ENCODE assay signal across 14 mouse cellular contexts in the genomic region with DNA sequence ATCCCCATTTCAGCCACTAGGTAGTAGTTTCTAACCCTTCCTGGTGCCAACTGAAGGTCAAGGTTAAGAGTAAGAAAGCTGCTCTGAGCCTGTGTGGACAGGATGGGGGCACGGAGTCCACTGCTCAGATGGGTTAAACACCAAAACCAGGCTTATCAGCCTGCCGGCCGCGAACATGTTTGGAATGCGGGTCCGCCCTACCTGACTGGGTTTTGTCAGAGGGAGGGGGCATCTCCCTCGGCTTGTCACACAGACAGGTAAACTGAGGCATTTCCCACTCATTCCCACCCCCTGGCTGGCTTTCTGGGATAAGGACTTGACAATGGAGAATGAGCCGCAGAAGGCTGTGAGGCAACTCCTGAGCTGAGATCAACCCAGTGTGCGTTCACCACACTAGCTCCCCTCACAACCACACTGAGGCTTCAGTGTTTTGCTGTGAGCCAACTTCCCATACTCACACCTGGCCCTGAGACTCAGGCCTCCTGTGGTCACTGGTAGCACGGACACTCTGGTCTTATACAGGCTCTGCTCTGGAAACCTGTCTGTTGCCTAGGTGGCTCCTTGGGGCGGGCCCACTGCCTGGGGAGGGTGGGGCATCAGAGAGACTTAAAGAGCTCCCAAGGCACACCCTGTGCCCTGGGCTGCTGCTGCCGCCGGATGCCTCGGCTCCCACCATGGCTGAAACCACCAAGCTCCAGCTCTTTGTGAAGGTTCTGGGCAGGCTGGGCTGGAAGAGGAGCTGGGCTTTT. TPM values are rescaled to one million over a fixed set of nuclear protein-coding genes. Genes with fewer than 3 reads are reported as not detected.
DNase-seq lines count a peak whose midpoint lies in the region; ATAC-seq and TF ChIP-seq lines count a peak whose summit lies in the region.
"Had no signal": no experiment of that assay in that cellular context is flagged by ENCODE, and none has a peak within 500 bp of the region (broad histone marks: within the 10 kb centered on the region; RNA-seq: fewer than 3 reads in every experiment).

Gene Clic3 (plus strand): TSS at position 634 of the 749 bp plus-strand sequence.

- H3K4me2 ChIP-seq in liver, embryonic 12.5 days = no peak within 1 kb of the TSS
- H3K4me2 ChIP-seq in intestine, postnatal 0 days (replicated peaks; ENCODE audit: low read depth) = peak within 1 kb of the TSS; percentile 1

- DNase-seq in adrenal gland, postnatal 10 days = peak; percentile 16
- no peak for DNase-seq in adrenal gland, postnatal 25 days
- DNase-seq in liver = peak; percentile 21
- peak; percentile 89 for DNase-seq in lung, postnatal 36 days
- DNase-seq in embryo, embryonic 10 days (ENCODE audit: low spot score) = no peak
- no peak for DNase-seq in ovary, adult 18-20 months (ENCODE audit: low spot score)
- DNase-seq: kidney, postnatal 14 days; liver, postnatal 0 days had no signal

- no peak for ATAC-seq in liver, embryonic 12.5 days
- 0 out of 2 replicates have a peak, but pooled peaks have one; percentile 7 for ATAC-seq in intestine, postnatal 0 days
- ATAC-seq: liver, postnatal 0 days had no signal

- H3K27ac ChIP-seq in liver, embryonic 12.5 days = no peak within 1 kb of the TSS
- no peak within 1 kb of the TSS for H3K27ac ChIP-seq in intestine, postnatal 0 days (ENCODE audit: low read depth, low read length)
- H3K27ac ChIP-seq: heart, embryonic 10.5 days; left cerebral cortex, adult 2 months had no signal

- no peaks in the 10 kb centered on the region for H3K27me3 ChIP-seq in liver, embryonic 12.5 days (replicated peaks)
- no peaks in the 10 kb centered on the region for H3K27me3 ChIP-seq in intestine, postnatal 0 days (replicated peaks; ENCODE audit: control insufficient read depth, insufficient read depth, low read length)

- TF ChIP-seq CTCF in intestine, postnatal 0 days (IDR thresholded peaks at IDR 0.05; ENCODE audit: low read depth) = no peak

- peaks cover 36% of the 10 kb centered on the region for H3K4me1 ChIP-seq in liver, embryonic 12.5 days
- H3K4me1 ChIP-seq in intestine, postnatal 0 days (replicated peaks; ENCODE audit: control insufficient read depth, insufficient read depth, low read length) = peaks cover 3% of the 10 kb centered on the region

- no peak within 1 kb of the TSS for H3K4me3 ChIP-seq in liver, embryonic 12.5 days
- H3K4me3 ChIP-seq in intestine, postnatal 0 days (ENCODE audit: low read depth, low read length) = no peak within 1 kb of the TSS
- H3K4me3 ChIP-seq: heart, embryonic 10.5 days; left cerebral cortex, adult 2 months had no signal

- H3K36me3 ChIP-seq in liver, embryonic 12.5 days = peaks cover 6% of the 10 kb centered on the region; the same call in 1 of the 2 replicates
- H3K36me3 ChIP-seq in intestine, postnatal 0 days (ENCODE audit: control insufficient read depth, insufficient read depth) = peaks cover 5% of the 10 kb centered on the region; the same call in 1 of the 2 replicates

- WGBS in liver, embryonic 12.5 days (ENCODE audit: insufficient replicate concordance) = 50% methylated on average over 14 of the region's 14 CpGs
- 23% methylated on average over 14 of the region's 14 CpGs for WGBS in intestine, postnatal 0 days

- H3K9me3 ChIP-seq in liver, embryonic 12.5 days (replicated peaks) = no peaks in the 10 kb centered on the region
- H3K9me3 ChIP-seq in intestine, postnatal 0 days (ENCODE audit: control insufficient read depth) = no peaks in the 10 kb centered on the region
- H3K9me3 ChIP-seq: heart, embryonic 10.5 days had no signal

- H3K9ac ChIP-seq in liver, embryonic 12.5 days = no peak within 1 kb of the TSS
- no peak within 1 kb of the TSS for H3K9ac ChIP-seq in intestine, postnatal 0 days (ENCODE audit: low read depth, low read length)
- H3K9ac ChIP-seq: liver, postnatal 0 days had no signal

RNA-seq across cellular contexts. Expression of gene Clic3, which starts in this region (rescaled TPM):
- total RNA-seq in adrenal gland, postnatal 10 days (2021) = under 1 TPM; 0.90 to 0.91 TPM
- not detected in 2 replicates for total RNA-seq in adrenal gland, postnatal 25 days (2021)
- 0.45 and 0.68 TPM in 2 replicates for polyA plus RNA-seq in liver, embryonic 12.5 days (2016; fragmentation: Nextera tagmentation; extraction: Ambion mirVana)
- 2.0 and 2.8 TPM in 2 replicates for polyA plus RNA-seq in intestine, postnatal 0 days (2015; fragmentation: Nextera tagmentation; extraction: Ambion mirVana)
- total RNA-seq: hematopoietic stem cell, adult 5-6 weeks; left cerebral cortex, adult 2 months; neutrophil, adult 5-6 weeks had no signal

Comparison
In these comparisons a context has a peak if more than half of its experiments do, and no peak if none do; other contexts are left out.
1. Peak in DNase-seq in adrenal gland, postnatal 10 days; RNA of the gene not detected or under 1 TPM.
2. DNase-seq: peak in liver (single experiment) and lung, postnatal 36 days (single experiment); none in adrenal gland, postnatal 25 days (single experiment), embryo, embryonic 10 days (single experiment) and ovary, adult 18-20 months (single experiment).